In genomic region chr5:88797121-88797520, GRCm38 (mm10) we compare ENCODE assay signal across 21 mouse cellular contexts. TPM values are rescaled to one million over a fixed set of nuclear protein-coding genes. Genes with fewer than 3 reads are reported as not detected.
DNase-seq lines count a peak whose midpoint lies in the region; ATAC-seq and TF ChIP-seq lines count a peak whose summit lies in the region.
"Had no signal": no experiment of that assay in that cellular context is flagged by ENCODE, and none has a peak within 500 bp of the region (broad histone marks: within the 10 kb centered on the region; RNA-seq: fewer than 3 reads in every experiment).

No protein-coding gene starts in this region.

- H3K4me2 ChIP-seq in intestine, postnatal 0 days (replicated peaks; ENCODE audit: low read depth) = peak overlapping the region; percentile 46; the same call in 1 of the 2 replicates
- no peak overlapping the region for H3K4me2 ChIP-seq in intestine, embryonic 16.5 days (ENCODE audit: low read depth, low read length)
- H3K4me2 ChIP-seq in liver, embryonic 13.5 days = no peak overlapping the region
- H3K4me2 ChIP-seq: embryonic facial prominence, embryonic 13.5 days; forebrain, embryonic 12.5 days; hindbrain, embryonic 13.5 days; midbrain, embryonic 12.5 days had no signal

- TF ChIP-seq CTCF in intestine, postnatal 0 days (IDR thresholded peaks at IDR 0.05; ENCODE audit: low read depth) = no peak
- no peak for TF ChIP-seq CTCF in liver, adult 2 months (IDR thresholded peaks at IDR 0.05; ENCODE audit: low read depth, low read length)

- WGBS in intestine, postnatal 0 days = 55% methylated on average over 6 of the region's 6 CpGs
- 61% methylated on average over 6 of the region's 6 CpGs for WGBS in intestine, embryonic 16.5 days
- 22% methylated on average over 6 of the region's 6 CpGs for WGBS in liver, adult 2 months
- 68% methylated on average over 6 of the region's 6 CpGs for WGBS in liver, embryonic 13.5 days (ENCODE audit: insufficient replicate concordance)

- 0 out of 2 replicates have a peak overlapping the region, but pooled peaks have one; percentile 58 for H3K27ac ChIP-seq in intestine, postnatal 0 days (ENCODE audit: low read depth, low read length)
- no peak overlapping the region for H3K27ac ChIP-seq in intestine, embryonic 16.5 days (ENCODE audit: low read length)
- H3K27ac ChIP-seq in liver, adult 2 months (replicated peaks; ENCODE audit: insufficient read depth, low read depth, low read length) = peak overlapping the region; percentile 65
- H3K27ac ChIP-seq in liver, embryonic 13.5 days = peak overlapping the region; percentile 10; the same call in 1 of the 2 replicates
- H3K27ac ChIP-seq: embryonic facial prominence, embryonic 13.5 days; forebrain, embryonic 12.5 days; heart, adult 2 months; hindbrain, embryonic 13.5 days; midbrain, embryonic 12.5 days; neural tube, embryonic 15.5 days had no signal

- H3K4me1 ChIP-seq in intestine, postnatal 0 days (replicated peaks; ENCODE audit: control insufficient read depth, insufficient read depth, low read length) = no peaks in the 10 kb centered on the region
- peaks cover 5% of the 10 kb centered on the region for H3K4me1 ChIP-seq in intestine, embryonic 16.5 days (ENCODE audit: control insufficient read depth, insufficient read depth, low read length)
- H3K4me1 ChIP-seq in liver, adult 2 months (ENCODE audit: control insufficient read depth, insufficient read depth, low read length) = peaks cover 9% of the 10 kb centered on the region
- H3K4me1 ChIP-seq in liver, embryonic 13.5 days (replicated peaks) = no peaks in the 10 kb centered on the region
- H3K4me1 ChIP-seq: forebrain, embryonic 12.5 days; hindbrain, embryonic 13.5 days; midbrain, embryonic 12.5 days; neural tube, embryonic 15.5 days had no signal

- no peak overlapping the region for H3K9ac ChIP-seq in intestine, postnatal 0 days (ENCODE audit: low read depth, low read length)
- H3K9ac ChIP-seq in intestine, embryonic 16.5 days (ENCODE audit: low read depth, low read length) = no peak overlapping the region
- no peak overlapping the region for H3K9ac ChIP-seq in liver, adult 2 months (ENCODE audit: low read depth, low read length)
- H3K9ac ChIP-seq in liver, embryonic 13.5 days = no peak overlapping the region
- H3K9ac ChIP-seq: embryonic facial prominence, embryonic 13.5 days; forebrain, embryonic 12.5 days; hindbrain, embryonic 13.5 days; midbrain, embryonic 12.5 days had no signal

- no peaks in the 10 kb centered on the region for H3K27me3 ChIP-seq in intestine, postnatal 0 days (replicated peaks; ENCODE audit: control insufficient read depth, insufficient read depth, low read length)
- H3K27me3 ChIP-seq in intestine, embryonic 16.5 days (replicated peaks; ENCODE audit: control insufficient read depth, insufficient read depth, low read length) = no peaks in the 10 kb centered on the region
- no peaks in the 10 kb centered on the region for H3K27me3 ChIP-seq in liver, adult 2 months (ENCODE audit: control insufficient read depth, insufficient read depth, low read length)
- H3K27me3 ChIP-seq in liver, embryonic 13.5 days = no peaks in the 10 kb centered on the region
- H3K27me3 ChIP-seq: embryonic facial prominence, embryonic 13.5 days; forebrain, embryonic 12.5 days; hindbrain, embryonic 13.5 days; midbrain, embryonic 12.5 days; neural tube, embryonic 15.5 days had no signal

- peak; percentile 89 for DNase-seq in liver, adult 2 months (ENCODE audit: extremely low read depth, low read depth, low spot score)
- DNase-seq in liver = no peak
- DNase-seq in liver, embryonic 13.5 days = no peak
- no peak for DNase-seq in T-cell, adult 2 months (ENCODE audit: low spot score)
- no peak for DNase-seq in spleen, adult 18-20 months
- DNase-seq: cerebellum, adult 11 months; gastrocnemius, postnatal 36 days; heart, adult 2 months; lung, adult 18-20 months; right cerebral cortex, adult 18-20 months; thymus, adult 18-20 months; thymus, postnatal 36 days had no signal

- no peaks in the 10 kb centered on the region for H3K36me3 ChIP-seq in intestine, postnatal 0 days (ENCODE audit: control insufficient read depth, insufficient read depth)
- H3K36me3 ChIP-seq in intestine, embryonic 16.5 days (ENCODE audit: control insufficient read depth, insufficient read depth, low read length) = no peaks in the 10 kb centered on the region
- H3K36me3 ChIP-seq in liver, adult 2 months (ENCODE audit: control insufficient read depth, insufficient read depth, low read length) = no peaks in the 10 kb centered on the region
- H3K36me3 ChIP-seq in liver, embryonic 13.5 days = no peaks in the 10 kb centered on the region
- H3K36me3 ChIP-seq: embryonic facial prominence, embryonic 13.5 days; forebrain, embryonic 12.5 days; hindbrain, embryonic 13.5 days; midbrain, embryonic 12.5 days; neural tube, embryonic 15.5 days had no signal

- H3K4me3 ChIP-seq in intestine, postnatal 0 days (ENCODE audit: low read depth, low read length) = no peak overlapping the region
- no peak overlapping the region for H3K4me3 ChIP-seq in intestine, embryonic 16.5 days (ENCODE audit: low read length)
- H3K4me3 ChIP-seq in liver, adult 2 months (ENCODE audit: insufficient read depth, low read depth, low read length) = no peak overlapping the region
- H3K4me3 ChIP-seq in liver, embryonic 13.5 days (replicated peaks) = no peak overlapping the region
- H3K4me3 ChIP-seq: embryonic facial prominence, embryonic 13.5 days; erythroblast, embryonic 14.5 days; forebrain, embryonic 12.5 days; heart, adult 2 months; hindbrain, embryonic 13.5 days; midbrain, embryonic 12.5 days; neural tube, embryonic 15.5 days had no signal

- H3K79me2 ChIP-seq in liver, adult 2 months (ENCODE audit: control insufficient read depth, insufficient read depth, low read length) = no peaks in the 10 kb centered on the region

- ATAC-seq in intestine, postnatal 0 days = no peak
- no peak for ATAC-seq in intestine, embryonic 16.5 days
- no peak; the same call in 1 of the 2 replicates for ATAC-seq in liver, embryonic 13.5 days (ENCODE audit: low read depth)
- ATAC-seq: CD4-positive, CD25-positive, alpha-beta regulatory T cell, adult 4 months had no signal

- H3K9me3 ChIP-seq in intestine, postnatal 0 days (ENCODE audit: control insufficient read depth) = no peaks in the 10 kb centered on the region
- no peaks in the 10 kb centered on the region for H3K9me3 ChIP-seq in intestine, embryonic 16.5 days (ENCODE audit: control insufficient read depth, low read length)
- H3K9me3 ChIP-seq in liver, embryonic 13.5 days (replicated peaks) = no peaks in the 10 kb centered on the region
- H3K9me3 ChIP-seq: embryonic facial prominence, embryonic 13.5 days; forebrain, embryonic 12.5 days; hindbrain, embryonic 13.5 days; midbrain, embryonic 12.5 days; neural tube, embryonic 15.5 days had no signal

- no peak for TF ChIP-seq POLR2A in liver, adult 2 months (IDR thresholded peaks at IDR 0.05; ENCODE audit: extremely low read depth, insufficient read depth, low read length)

RNA-seq across cellular contexts. Expression of gene Dck, which starts 32.3 kb away (rescaled TPM):
- 10.7 and 11.1 TPM in 2 replicates for polyA plus RNA-seq in intestine, postnatal 0 days (2015; fragmentation: Nextera tagmentation; extraction: Ambion mirVana)
- 29.6 and 32.7 TPM in 2 replicates for polyA plus RNA-seq in intestine, embryonic 16.5 days (2015; fragmentation: Nextera tagmentation; extraction: Ambion mirVana)
- 3.0 and 3.4 TPM in 2 replicates for total RNA-seq in liver, adult 2 months (2014; rRNA removed)
- polyA plus RNA-seq in liver, adult 2 months (2012; rRNA removed) = 1.2 and 1.4 TPM in 2 replicates
- 95.8 and 127 TPM in 2 replicates for polyA plus RNA-seq in liver, embryonic 13.5 days (2015; fragmentation: Nextera tagmentation; extraction: Ambion mirVana)
